Mouse (Mus musculus) limb, embryonic 11.5 days (tissue): ENCODE data around the gene Piezo1. TPM values are rescaled to one million over a fixed set of nuclear protein-coding genes. Genes with fewer than 3 reads are reported as not detected.

ENCODE experiments used
- ATAC-seq: fragments of 200-750 bp; cut with Nextera tagmentation; 2 replicates; pipeline ENCODE4 v1.8.0; 2017; ENCODE audit warnings: low read depth; ENCODE audit not compliant: insufficient number of reproducible peaks, low FRiP score, low TSS enrichment
- DNase-seq: peaks from one replicate; pipeline ENCODE4 v3.0.0-alpha.2; 2015; ENCODE audit warnings: low spot score
- H3K27ac ChIP-seq: fragments of 300-500 bp; sonication (generic); replicated peaks from 2 replicates; pipeline ENCODE4 v1.5.1; 2014; ENCODE audit warnings: low read depth, mild to moderate bottlenecking, low read length
- H3K27me3 ChIP-seq: fragments of 300-500 bp; sonication (generic); 2 replicates; pipeline ENCODE4 v1.6.1; 2014; ENCODE audit warnings: mild to moderate bottlenecking, low read length, mixed read lengths; ENCODE audit not compliant: control insufficient read depth, insufficient read depth
- H3K36me3 ChIP-seq: fragments of 300-500 bp; sonication (generic); 2 replicates; pipeline ENCODE4 v1.6.1; 2014; ENCODE audit warnings: mild to moderate bottlenecking, low read length, moderate library complexity, mixed read lengths; ENCODE audit not compliant: control insufficient read depth, insufficient read depth
- H3K4me1 ChIP-seq: fragments of 300-500 bp; sonication (generic); 2 replicates; pipeline ENCODE4 v1.6.1; 2014; ENCODE audit warnings: low read length, mixed read lengths; ENCODE audit not compliant: control insufficient read depth, insufficient read depth
- H3K4me2 ChIP-seq: fragments of 300-500 bp; sonication (generic); 2 replicates; pipeline ENCODE4 v1.6.1; 2014; ENCODE audit warnings: low read depth, mild to moderate bottlenecking, moderate library complexity; ENCODE audit not compliant: severe bottlenecking
- H3K4me3 ChIP-seq: fragments of 300-500 bp; sonication (generic); 2 replicates; pipeline ENCODE4 v1.5.1; 2014; ENCODE audit warnings: low read depth, low read length
- H3K9ac ChIP-seq: fragments of 300-500 bp; sonication (generic); 2 replicates; pipeline ENCODE4 v1.6.1; 2014; ENCODE audit warnings: mild to moderate bottlenecking, low read length
- H3K9me3 ChIP-seq: fragments of 300-500 bp; sonication (generic); 2 replicates; pipeline ENCODE4 v1.6.1; 2016; ENCODE audit warnings: low read length; ENCODE audit not compliant: control insufficient read depth
- WGBS: fragments of 180-500 bp; shearing (Covaris S2); extraction: QIAGEN DNeasy Blood & Tissue Kit; methylation state at CpG from one replicate; pipeline ENCODE4 v1.1.7; 2014; 5-methylcytosine and 5-hydroxymethylcytosine counted together
- polyA plus RNA-seq: library from polyadenylated mRNA; unstranded; fragments of >200 nt; fragmentation: Nextera tagmentation; extraction: Ambion mirVana; gene quantifications from 2 replicates; pipeline ENCODE4 v1.2.1, GENCODE M21; 2014

Gene Piezo1
- polyA plus RNA-seq, 1 experiment from 2014 or later = 7.2 TPM

DNA sequence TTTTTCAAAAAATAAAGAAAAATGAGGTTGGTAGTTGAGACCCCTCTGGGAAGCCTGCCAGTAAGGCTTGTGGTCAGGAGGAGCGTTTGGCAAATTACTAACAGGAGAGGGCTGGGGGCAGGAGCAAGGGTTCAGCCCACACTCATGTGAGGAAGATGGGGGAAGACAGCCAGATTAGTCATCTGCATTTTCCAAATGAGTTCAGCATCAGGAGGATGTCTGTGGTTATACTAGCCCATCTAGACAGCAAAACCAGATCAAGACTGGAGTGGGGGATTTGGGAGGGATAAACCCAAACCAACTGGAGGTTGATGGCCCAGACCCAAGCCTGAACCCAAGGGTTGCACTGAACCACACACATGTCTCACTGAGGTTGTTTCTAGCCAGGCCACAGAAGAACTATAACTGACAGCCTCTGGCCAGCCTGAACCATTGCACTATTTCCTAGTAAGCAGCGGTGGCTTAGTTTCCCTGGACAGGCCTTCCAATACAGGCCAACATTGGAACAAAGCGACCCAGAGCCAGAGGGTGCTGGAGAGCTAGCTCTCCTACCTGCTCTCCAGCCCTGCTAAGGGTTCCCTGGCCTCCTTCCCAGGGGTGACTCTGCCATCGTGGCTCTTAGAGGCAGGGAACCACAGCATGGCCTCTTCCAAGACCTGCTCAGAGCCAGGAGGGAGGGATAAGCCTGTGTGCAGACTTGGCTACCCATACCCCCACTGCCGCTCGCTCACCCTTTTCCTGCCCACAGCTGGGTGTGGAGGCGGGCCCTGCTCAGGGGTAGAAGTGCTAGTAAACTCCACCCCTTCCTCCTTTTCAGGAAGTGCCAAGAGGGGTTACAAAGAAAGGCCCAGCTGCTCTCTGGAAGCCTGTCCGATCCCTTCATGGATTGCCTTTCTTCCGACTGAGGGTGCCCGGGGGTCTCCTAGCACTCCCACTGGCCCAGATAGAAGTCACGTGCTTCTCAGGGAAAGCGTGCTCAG is 5.2 kb upstream of the Piezo1 start:
- Histone ChIP-seq H3K4me2 (no peak overlapping the region), H3K36me3 (no peaks in the 10 kb centered on the region), H3K27me3 (no peaks in the 10 kb centered on the region), H3K27ac (no peak overlapping the region; the same call in 1 of the 2 replicates), H3K9me3 (no peaks in the 10 kb centered on the region), H3K4me1 (peaks cover 11% of the 10 kb centered on the region), H3K4me3 (no peak overlapping the region), H3K9ac (no peak overlapping the region)
- DNase-seq (no peak), ATAC-seq (no peak)
- 74% methylated on average over 12 of the region's 12 CpGs for WGBS

DNA sequence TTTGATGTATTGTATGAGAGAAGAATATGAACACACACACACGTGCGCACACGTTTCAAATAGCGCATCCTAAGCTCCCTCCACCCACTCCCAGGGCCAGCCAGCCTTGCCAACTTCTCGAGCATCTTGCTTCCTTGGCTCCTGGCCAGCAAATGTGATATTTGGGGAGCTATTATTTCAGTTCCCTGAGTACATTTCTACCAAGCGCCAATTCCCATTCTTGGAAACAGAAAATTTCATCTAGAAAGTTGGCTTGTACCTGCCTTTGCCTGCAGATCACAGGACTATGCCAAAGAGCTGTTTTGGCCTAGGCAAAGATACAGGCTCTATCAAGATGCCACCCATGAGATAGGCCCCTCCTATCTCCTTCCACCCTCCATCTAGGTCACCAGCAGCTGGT is 3.7 kb upstream of the Piezo1 start:
- 92% methylated on average over 6 of the region's 6 CpGs for WGBS
- H3K9ac ChIP-seq = no peak overlapping the region
- no peaks in the 10 kb centered on the region for H3K27me3 ChIP-seq
- DNase-seq (no peak), ATAC-seq (no peak)
- no peaks in the 10 kb centered on the region for H3K36me3 ChIP-seq
- no peak overlapping the region for H3K4me2 ChIP-seq
- no peak overlapping the region for H3K27ac ChIP-seq
- no peak overlapping the region for H3K4me3 ChIP-seq
- H3K9me3 ChIP-seq = no peaks in the 10 kb centered on the region
- H3K4me1 ChIP-seq = peaks cover 16% of the 10 kb centered on the region

DNA sequence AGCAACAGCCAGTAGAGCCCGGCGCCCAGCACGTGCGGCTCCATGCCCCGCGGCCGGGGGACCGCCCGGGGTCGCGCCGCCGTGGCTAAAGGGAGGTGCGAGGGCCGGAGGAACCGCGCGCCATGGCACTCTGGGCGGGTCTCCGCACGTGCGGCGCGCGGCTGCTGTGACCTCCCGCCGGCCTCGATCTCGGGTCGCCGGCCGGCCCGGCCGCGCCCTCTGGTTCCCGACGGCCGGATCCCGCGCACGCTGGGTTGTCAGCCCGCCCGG is 199 bp downstream of the Piezo1 start:
- peak overlapping the region; percentile 91 for H3K4me2 ChIP-seq
- peak overlapping the region; percentile 90 for H3K9ac ChIP-seq
- no peaks in the 10 kb centered on the region for H3K27me3 ChIP-seq
- DNase-seq = peak; percentile 77
- H3K27ac ChIP-seq = peak overlapping the region; percentile 68; the same call in 1 of the 2 replicates
- no peaks in the 10 kb centered on the region for H3K9me3 ChIP-seq
- WGBS = under 1% methylated on average over 36 of the region's 43 CpGs
- no peaks in the 10 kb centered on the region for H3K36me3 ChIP-seq
- peak overlapping the region; percentile 61 for H3K4me3 ChIP-seq
- H3K4me1 ChIP-seq = peaks cover 23% of the 10 kb centered on the region
- no peak; the same call in 1 of the 2 replicates for ATAC-seq

DNA sequence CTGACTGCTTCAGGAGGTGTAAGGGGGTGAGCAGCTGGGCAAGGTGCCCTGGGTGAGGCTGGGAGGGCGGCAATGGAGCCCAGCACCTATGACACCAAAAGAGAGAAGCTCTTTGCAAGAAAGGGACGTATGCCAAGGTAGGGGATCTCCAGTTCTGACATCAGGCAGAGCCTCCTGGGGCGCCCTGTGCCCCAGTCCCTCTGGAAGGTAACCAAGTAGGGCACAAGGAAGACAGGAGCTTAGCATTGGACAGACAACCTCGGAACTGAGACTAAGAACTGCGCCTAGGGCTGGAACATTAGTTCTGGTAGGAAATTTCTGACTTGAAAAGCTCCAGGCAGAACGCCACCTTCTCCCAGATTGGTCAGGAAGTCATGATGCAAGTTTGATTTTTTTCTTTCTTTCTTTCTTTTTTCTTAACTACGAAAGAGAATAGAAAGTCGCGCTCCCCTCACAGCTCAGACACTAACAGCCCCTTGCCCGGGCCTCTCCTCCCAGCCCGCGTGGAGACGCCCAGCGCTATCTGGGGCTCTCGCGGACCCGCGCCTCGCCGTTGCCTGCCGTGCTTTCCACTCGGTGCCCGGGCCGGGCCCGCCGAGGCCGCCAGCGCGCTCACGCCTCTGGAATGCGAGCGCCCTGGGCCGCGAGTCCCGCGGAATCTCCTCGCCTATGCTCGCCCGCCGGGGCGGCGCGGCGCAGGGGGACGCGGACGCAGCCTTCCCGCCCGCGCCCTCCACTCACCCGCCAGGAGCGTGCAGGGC is 715 bp downstream of the Piezo1 start:
- no peaks in the 10 kb centered on the region for H3K9me3 ChIP-seq
- peak overlapping the region; percentile 90 for H3K9ac ChIP-seq
- H3K4me3 ChIP-seq = peak overlapping the region; percentile 61
- H3K36me3 ChIP-seq = no peaks in the 10 kb centered on the region
- H3K4me2 ChIP-seq = peak overlapping the region; percentile 91
- ATAC-seq (0 out of 2 replicates have a peak, but pooled peaks have one; percentile 21), DNase-seq (peak; percentile 74)
- no peaks in the 10 kb centered on the region for H3K27me3 ChIP-seq
- 4% methylated on average over 51 of the region's 52 CpGs for WGBS
- peak overlapping the region; percentile 68; the same call in 1 of the 2 replicates for H3K27ac ChIP-seq
- H3K4me1 ChIP-seq = peaks cover 23% of the 10 kb centered on the region

DNA sequence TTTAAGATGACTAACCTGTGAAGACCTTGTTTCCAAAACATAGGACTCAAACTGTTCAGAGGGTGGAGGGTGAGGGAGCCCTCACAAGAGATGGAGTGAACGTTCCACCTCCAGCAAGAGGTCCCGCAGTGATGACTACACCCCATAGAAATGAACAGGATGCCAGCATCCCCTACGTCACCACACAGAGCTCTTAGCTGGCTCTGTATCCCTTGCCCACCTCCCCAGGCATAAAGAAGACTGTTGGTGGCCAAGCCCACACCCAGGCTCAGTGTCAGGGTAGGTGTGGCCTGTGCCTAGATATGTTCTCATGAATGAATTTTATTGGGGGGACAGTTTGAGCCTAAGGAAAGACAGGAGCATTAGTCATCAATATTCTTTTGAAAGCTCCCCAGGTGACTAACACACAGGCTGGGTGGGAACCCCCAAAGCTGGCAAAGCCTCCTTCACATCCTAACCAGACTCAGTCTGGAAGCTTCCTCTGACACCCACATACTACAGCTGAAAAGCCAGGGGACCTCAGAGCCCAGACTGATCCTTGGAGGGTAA is 2.2 kb downstream of the Piezo1 start:
- no peak overlapping the region for H3K9ac ChIP-seq
- 0 out of 2 replicates have a peak overlapping the region, but pooled peaks have one; percentile 20 for H3K4me2 ChIP-seq
- no peak overlapping the region for H3K4me3 ChIP-seq
- no peaks in the 10 kb centered on the region for H3K27me3 ChIP-seq
- H3K36me3 ChIP-seq = no peaks in the 10 kb centered on the region
- H3K27ac ChIP-seq = no peak overlapping the region
- no peaks in the 10 kb centered on the region for H3K9me3 ChIP-seq
- ATAC-seq (no peak), DNase-seq (no peak)
- H3K4me1 ChIP-seq = peaks cover 23% of the 10 kb centered on the region
- WGBS = 89% methylated on average over 3 of the region's 3 CpGs

DNA sequence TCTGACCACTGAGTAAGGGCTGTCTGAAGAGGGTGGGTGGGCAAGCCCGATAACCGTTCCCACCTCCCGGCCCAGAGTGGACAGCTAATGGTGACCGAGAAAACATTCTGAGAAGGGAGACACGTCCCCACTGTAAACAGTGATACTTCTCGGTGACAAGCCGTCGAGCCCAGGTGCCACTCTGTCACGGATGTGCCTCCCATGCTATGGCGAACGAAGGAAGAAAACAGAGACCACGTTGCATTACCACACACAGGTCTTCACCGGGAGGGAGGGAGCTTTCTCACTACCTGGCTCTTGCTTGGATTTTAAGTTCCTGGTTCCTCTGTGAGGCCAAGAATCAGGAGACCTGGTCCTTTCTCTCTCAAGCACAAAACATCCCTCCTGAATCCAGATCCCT is 2.8 kb downstream of the Piezo1 start:
- H3K27me3 ChIP-seq = no peaks in the 10 kb centered on the region
- peak overlapping the region; percentile 20; the same call in 1 of the 2 replicates for H3K4me2 ChIP-seq
- ATAC-seq (no peak), DNase-seq (no peak)
- WGBS = 65% methylated on average over 13 of the region's 13 CpGs
- H3K4me3 ChIP-seq = no peak overlapping the region
- H3K4me1 ChIP-seq = peaks cover 23% of the 10 kb centered on the region
- no peaks in the 10 kb centered on the region for H3K9me3 ChIP-seq
- no peak overlapping the region for H3K27ac ChIP-seq
- no peaks in the 10 kb centered on the region for H3K36me3 ChIP-seq
- H3K9ac ChIP-seq = no peak overlapping the region

DNA sequence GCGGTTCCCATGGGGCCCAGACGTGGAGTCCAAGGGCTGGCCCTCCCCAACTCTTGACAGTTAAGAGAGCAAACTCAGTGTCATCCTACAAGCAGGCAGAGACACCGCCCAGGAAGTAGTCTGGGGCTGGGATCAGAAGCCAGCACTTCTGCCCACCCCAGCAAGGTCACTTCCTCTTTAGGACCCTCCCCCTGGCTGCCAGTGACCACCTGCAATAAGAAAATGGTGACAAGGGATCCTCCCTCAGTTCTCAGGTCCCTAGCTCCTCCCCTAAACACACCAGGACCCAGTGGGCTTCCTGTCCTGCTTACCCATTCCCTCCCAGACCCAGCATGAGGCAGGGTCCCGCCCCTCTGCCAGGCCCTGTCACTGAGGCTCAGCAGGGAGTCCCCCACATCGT is 3.3 kb downstream of the Piezo1 start:
- H3K27ac ChIP-seq = no peak overlapping the region
- H3K9ac ChIP-seq = no peak overlapping the region
- H3K4me1 ChIP-seq = peaks cover 23% of the 10 kb centered on the region

DNA sequence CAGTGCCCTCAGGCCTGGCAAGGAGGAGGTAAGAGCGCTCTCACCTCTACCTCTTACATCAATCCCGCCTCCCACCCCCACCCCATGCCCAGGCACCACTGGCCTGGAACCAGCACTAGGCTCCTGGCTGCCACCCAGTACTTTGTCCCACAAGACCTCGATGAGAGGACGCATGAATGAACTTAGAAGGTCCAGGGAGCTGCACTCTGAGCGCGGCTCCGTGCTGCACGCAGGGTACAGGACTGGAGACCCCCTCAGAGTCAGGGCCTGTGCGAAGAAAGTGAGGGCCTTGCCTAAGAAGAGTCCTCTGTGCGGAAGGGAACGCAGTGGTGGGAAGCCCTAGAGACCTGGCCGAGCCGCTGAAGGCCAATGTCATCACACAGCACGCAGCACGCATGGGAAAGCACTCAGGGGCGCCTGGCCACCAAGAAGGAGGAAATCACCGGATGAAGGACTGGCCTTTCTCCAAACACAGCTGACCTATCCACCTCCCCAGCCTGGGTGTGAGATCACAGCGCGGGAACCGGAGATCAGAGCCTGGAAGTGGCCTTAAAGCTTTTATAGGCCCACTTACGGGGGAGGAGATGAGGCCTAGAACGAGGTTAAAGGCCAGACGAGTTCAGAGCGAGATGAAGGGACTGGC is 4.2 kb downstream of the Piezo1 start:
- Histone ChIP-seq H3K36me3 (no peaks in the 10 kb centered on the region), H3K4me3 (0 out of 2 replicates have a peak overlapping the region, but pooled peaks have one; percentile 10), H3K9me3 (no peaks in the 10 kb centered on the region), H3K9ac (peak overlapping the region; percentile 30; the same call in 1 of the 2 replicates), H3K27ac (peak overlapping the region; percentile 42; the same call in 1 of the 2 replicates), H3K4me1 (peaks cover 23% of the 10 kb centered on the region), H3K4me2 (peak overlapping the region; percentile 24), H3K27me3 (no peaks in the 10 kb centered on the region)
- 53% methylated on average over 24 of the region's 24 CpGs for WGBS
- ATAC-seq (no peak), DNase-seq (no peak)

More for the DNA sequence above, 3.3 kb downstream of the Piezo1 start:
- ATAC-seq = no peak
- 19% methylated on average over 5 of the region's 5 CpGs for WGBS
- Histone ChIP-seq H3K27me3 (no peaks in the 10 kb centered on the region), H3K4me3 (no peak overlapping the region), H3K36me3 (no peaks in the 10 kb centered on the region), H3K9me3 (no peaks in the 10 kb centered on the region), H3K4me2 (peak overlapping the region; percentile 4; the same call in 1 of the 2 replicates)
- DNase-seq = no peak
